Mouse (Mus musculus) E14TG2a.4 (cell line): ENCODE results near the gene Dnajb4.
A peak's percentile ranks its signal among the peaks of the same experiment; 100 is the strongest.

Source experiments
- H3K27me3 ChIP-seq: 2 replicates; pipeline ENCODE4 v1.6.1; 2014; ENCODE audit warnings: low read length, control low read depth; ENCODE audit not compliant: insufficient read depth
- H3K36me3 ChIP-seq: 2 replicates; pipeline ENCODE4 v1.6.1; 2014; ENCODE audit warnings: low read length, control low read depth; ENCODE audit not compliant: insufficient read depth
- H3K4me1 ChIP-seq: replicated peaks from 2 replicates; pipeline ENCODE4 v1.6.1; 2014; ENCODE audit warnings: low read depth, low read length, control low read depth
- H3K4me3 ChIP-seq: replicated peaks from 2 replicates; pipeline ENCODE4 v1.5.1; 2014; ENCODE audit warnings: mild to moderate bottlenecking, low read length
- H3K9me3 ChIP-seq: 2 replicates; pipeline ENCODE4 v1.6.1; 2014; ENCODE audit warnings: low read length, control low read depth
- CTCF ChIP-seq: conservative IDR thresholded peaks from 2 replicates; pipeline ENCODE4 v1.5.1; 2014; ENCODE audit warnings: low read length
- NANOG ChIP-seq: IDR thresholded peaks from 2 replicates; pipeline ENCODE4 v1.6.1; 2014; ENCODE audit warnings: borderline replicate concordance, low read length, mixed read lengths
- POU5F1 ChIP-seq: IDR thresholded peaks from 2 replicates; pipeline ENCODE4 v1.6.1; 2014; ENCODE audit warnings: low read length, borderline replicate concordance

Dnajb4 gene

GRCm38 (mm10) chr3:152238836-152239235 is 28.7 kb upstream of the Dnajb4 start:
- Histone ChIP-seq H3K27me3 (no peaks in the 10 kb centered on the region), H3K9me3 (no peaks in the 10 kb centered on the region), H3K4me3 (no peak overlapping the region), H3K4me1 (no peaks in the 10 kb centered on the region), H3K36me3 (peaks cover 67% of the 10 kb centered on the region)
- TF ChIP-seq POU5F1 (no peak), NANOG (no peak), CTCF (no peak)

- no peak for TF ChIP-seq POU5F1
- TF ChIP-seq CTCF, result no peak
- H3K36me3 ChIP-seq, result peaks cover 86% of the 10 kb centered on the region
- peaks cover 25% of the 10 kb centered on the region for H3K4me1 ChIP-seq
- no peaks in the 10 kb centered on the region for H3K9me3 ChIP-seq
- no peaks in the 10 kb centered on the region for H3K27me3 ChIP-seq
- no peak overlapping the region for H3K4me3 ChIP-seq
These were observed 25.7 kb upstream of the Dnajb4 start for GRCm38 (mm10) chr3:152235805-152236204.

GRCm38 (mm10) chr3:152235238-152235637 is 25.1 kb upstream of the Dnajb4 start:
- peaks cover 87% of the 10 kb centered on the region for H3K36me3 ChIP-seq
- TF ChIP-seq NANOG (no peak), CTCF (no peak), POU5F1 (no peak)
- H3K27me3 ChIP-seq, result no peaks in the 10 kb centered on the region
- peaks cover 25% of the 10 kb centered on the region for H3K4me1 ChIP-seq
- H3K9me3 ChIP-seq, result no peaks in the 10 kb centered on the region
- no peak overlapping the region for H3K4me3 ChIP-seq

- TF ChIP-seq NANOG (peak; percentile 25; the same call in 1 of the 2 replicates), CTCF (no peak)
- H3K27me3 ChIP-seq, result no peaks in the 10 kb centered on the region
- H3K4me1 ChIP-seq, result peaks cover 41% of the 10 kb centered on the region
- H3K9me3 ChIP-seq, result no peaks in the 10 kb centered on the region
- peaks cover 96% of the 10 kb centered on the region for H3K36me3 ChIP-seq
- H3K4me3 ChIP-seq, result no peak overlapping the region
These were observed 21.4 kb upstream of the Dnajb4 start for GRCm38 (mm10) chr3:152231333-152232100.

GRCm38 (mm10) chr3:152229271-152229670 is 19.2 kb upstream of the Dnajb4 start:
- Histone ChIP-seq H3K9me3 (no peaks in the 10 kb centered on the region), H3K27me3 (no peaks in the 10 kb centered on the region), H3K36me3 (peaks cover 97% of the 10 kb centered on the region), H3K4me3 (no peak overlapping the region), H3K4me1 (peaks cover 41% of the 10 kb centered on the region)
- TF ChIP-seq POU5F1, result no peak
- no peak for TF ChIP-seq CTCF
- TF ChIP-seq NANOG, result no peak

GRCm38 (mm10) chr3:152228843-152229242 is 18.7 kb upstream of the Dnajb4 start:
- TF ChIP-seq CTCF (no peak), NANOG (no peak), POU5F1 (no peak)
- no peaks in the 10 kb centered on the region for H3K9me3 ChIP-seq
- H3K4me1 ChIP-seq, result peaks cover 41% of the 10 kb centered on the region
- H3K27me3 ChIP-seq, result no peaks in the 10 kb centered on the region
- H3K4me3 ChIP-seq, result no peak overlapping the region
- H3K36me3 ChIP-seq, result peaks cover 97% of the 10 kb centered on the region

- Histone ChIP-seq H3K27me3 (no peaks in the 10 kb centered on the region), H3K9me3 (no peaks in the 10 kb centered on the region), H3K4me3 (no peak overlapping the region), H3K36me3 (peaks cover 97% of the 10 kb centered on the region), H3K4me1 (peaks cover 15% of the 10 kb centered on the region)
- no peak for TF ChIP-seq POU5F1
- TF ChIP-seq NANOG, result no peak
- no peak for TF ChIP-seq CTCF
These were observed 15.8 kb upstream of the Dnajb4 start for GRCm38 (mm10) chr3:152225906-152226305.

- Histone ChIP-seq H3K9me3 (no peaks in the 10 kb centered on the region), H3K27me3 (no peaks in the 10 kb centered on the region)
These were observed 14.8 kb upstream of the Dnajb4 start for GRCm38 (mm10) chr3:152224918-152225317.

More at GRCm38 (mm10) chr3:152224918-152225317, 14.8 kb upstream of the Dnajb4 start:
- TF ChIP-seq POU5F1 (no peak), NANOG (no peak), CTCF (0 out of 2 replicates have a peak, but pooled peaks have one; percentile 6)
- H3K36me3 ChIP-seq, result peaks cover 99% of the 10 kb centered on the region
- H3K4me1 ChIP-seq, result peaks cover 15% of the 10 kb centered on the region
- no peak overlapping the region for H3K4me3 ChIP-seq
